Mouse (Mus musculus) urinary bladder, postnatal 0 days (tissue): ENCODE results near the gene Zfp804b. TPM values are rescaled to one million over a fixed set of nuclear protein-coding genes. Genes with fewer than 3 reads are reported as not detected.

Experiments
- polyA plus RNA-seq: library from polyadenylated mRNA; unstranded; fragments of >200 nt; fragmentation: Nextera tagmentation; extraction: Ambion mirVana; gene quantifications from 2 replicates; pipeline ENCODE4 v1.2.1, GENCODE M21; 2015

The Zfp804b gene
- polyA plus RNA-seq: 0.16 and 0.30 TPM in 2 replicates

DNA sequence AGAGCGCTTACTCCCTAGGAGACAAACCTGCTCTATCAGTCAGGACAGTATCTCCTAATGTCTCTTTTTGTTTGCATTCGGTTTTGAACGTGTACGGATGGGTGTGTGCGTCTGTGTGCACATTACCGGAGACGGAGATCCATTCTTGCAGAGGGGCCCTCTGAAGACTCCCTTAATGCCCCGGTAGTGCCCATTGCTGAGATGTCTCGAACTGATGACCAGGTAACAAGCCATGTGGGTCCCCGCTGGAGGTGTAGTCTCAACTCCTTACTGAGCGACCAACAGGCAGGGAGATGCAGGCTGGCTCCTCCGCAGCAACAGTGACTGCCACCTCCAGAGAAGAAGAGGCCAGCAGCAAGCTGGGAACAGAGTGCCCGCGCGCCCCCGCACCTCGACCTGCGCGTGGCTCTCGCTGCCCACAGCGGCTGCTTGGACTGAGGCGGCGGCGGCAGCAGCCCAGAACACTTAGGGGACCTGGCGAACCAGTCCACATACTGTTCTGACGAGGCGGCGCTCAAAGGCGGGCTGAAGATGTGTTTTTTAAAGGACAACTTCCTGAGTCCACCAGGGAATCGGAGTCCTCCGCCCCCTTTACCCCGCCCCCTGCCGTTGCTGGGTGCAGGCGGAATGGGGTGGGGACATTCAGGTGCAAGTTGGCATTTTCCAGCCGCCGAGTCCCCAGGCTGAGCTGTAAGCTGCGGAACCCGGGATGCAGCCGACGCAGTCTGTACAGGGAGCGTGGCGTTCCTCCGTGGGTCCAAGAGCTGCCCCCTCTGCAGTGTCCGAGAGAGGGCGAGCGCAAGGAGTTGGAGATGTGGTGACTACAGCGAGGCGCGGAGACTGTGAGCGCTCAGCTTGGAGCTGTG, at the start of gene Zfp804b:
Gene Zfp804b (minus strand): TSS at position 612 of the 866 bp plus-strand sequence.

DNA sequence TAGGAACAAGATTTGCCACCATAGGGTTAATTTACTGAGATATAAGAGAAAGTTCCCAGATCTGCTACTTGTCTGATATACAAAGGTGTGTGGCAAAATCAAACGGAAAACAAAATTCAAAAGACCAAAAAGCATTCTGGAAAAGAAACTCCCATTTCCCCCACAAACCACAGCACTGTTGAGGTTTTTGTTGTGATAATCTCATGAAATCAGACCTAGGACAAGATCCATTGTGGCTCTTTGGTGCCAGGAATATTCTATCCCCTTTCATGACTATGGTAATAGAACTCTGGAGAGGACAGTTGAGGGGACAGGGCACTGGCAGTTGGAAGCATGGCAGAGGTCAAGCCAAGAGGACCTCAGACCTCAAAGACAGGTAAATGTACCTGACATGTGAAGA, 40.7 kb downstream of the Zfp804b start, which contains the start of gene Tex47:
Gene Tex47 (plus strand): TSS at position 301 of the 400 bp plus-strand sequence.

Other genes with a start within 250 kb of the Zfp804b start
- gene Tex47, start 40.6 kb downstream of the Zfp804b start, polyA plus RNA-seq: 0.22 TPM in 1 of 2 replicates, not detected in the other